Mouse (Mus musculus) kidney, adult 10 weeks (tissue): Measurements from ENCODE around the gene Dab2ip. TPM values are rescaled to one million over a fixed set of nuclear protein-coding genes. Genes with fewer than 3 reads are reported as not detected.

Source experiments
- polyA plus RNA-seq: library from polyadenylated mRNA; stranded (reverse); fragments of 350-450 nt; fragmentation: Illumina TruSeq; extraction: RNeasy Lipid Tissue Mini Kit (QIAGEN cat#74804); gene quantifications from one replicate; pipeline ENCODE4 v1.2.3, GENCODE M21; 2014; ENCODE audit warnings: low read depth, low replicate concordance

Gene Dab2ip
- 1.2 TPM for polyA plus RNA-seq

DNA sequence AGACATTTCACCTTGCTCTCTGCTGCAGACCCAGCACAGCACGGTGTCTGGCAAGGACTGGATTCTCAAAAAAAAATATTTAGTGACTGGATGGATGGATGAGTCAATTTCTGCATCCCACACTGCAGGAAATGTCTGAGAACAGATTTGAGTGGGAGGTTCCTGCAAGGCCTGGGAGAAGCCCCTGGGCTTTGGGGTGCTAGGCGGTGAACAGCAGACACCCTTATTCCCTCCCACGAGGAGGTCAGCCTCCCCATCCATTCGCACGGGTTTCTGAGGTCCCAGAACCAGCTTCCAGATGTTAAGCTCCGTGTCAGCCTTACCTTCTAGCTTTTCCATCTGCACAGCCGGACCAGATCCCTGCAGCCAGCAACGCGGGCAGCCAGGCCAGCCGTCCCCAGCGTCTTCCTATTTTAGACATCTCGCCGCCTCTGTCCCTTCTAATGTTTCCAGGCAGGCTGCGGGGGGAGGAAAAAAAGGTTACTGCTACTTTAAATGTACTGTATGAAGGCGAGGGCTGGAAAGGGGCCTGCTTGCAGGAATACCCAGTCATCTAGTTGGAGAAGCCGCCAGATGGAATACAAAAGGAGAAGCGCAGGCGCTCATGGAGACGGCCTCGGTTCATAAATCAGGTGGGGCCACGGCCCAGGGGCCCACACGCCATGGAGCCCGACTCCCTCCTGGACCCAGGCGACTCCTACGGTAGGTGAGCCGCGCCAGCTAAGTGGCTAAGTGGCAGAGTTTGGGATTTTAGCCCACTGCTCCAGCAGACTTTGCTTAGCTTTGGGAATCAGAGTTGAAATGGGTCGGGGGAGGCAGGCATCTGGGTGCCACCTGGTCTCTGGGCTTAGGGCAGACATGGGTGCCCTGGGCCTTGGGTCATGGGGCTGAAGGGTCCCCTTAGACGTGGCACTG is at the start of gene Dab2ip:
Gene Dab2ip, plus strand, starts transcription at position 356 of the 915 bp plus-strand sequence.

Other genes with a start within 250 kb of the Dab2ip start
- 14.3 TPM for gene Stom, start 221.3 kb upstream of the Dab2ip start, polyA plus RNA-seq
- not detected for gene 4930568D16Rik, start 190.5 kb upstream of the Dab2ip start, polyA plus RNA-seq
- not detected for gene 4930402F06Rik, start 161.1 kb upstream of the Dab2ip start, polyA plus RNA-seq
- 9.9 TPM for gene Ggta1, start 95.0 kb upstream of the Dab2ip start, polyA plus RNA-seq